Mouse (Mus musculus): ENCODE data around the gene Myadm.
A peak's percentile ranks its signal among the peaks of the same experiment; 100 is the strongest.
"Not testable (repeated sequence)": the region's sequence is repeated elsewhere in the genome, so short reads cannot be mapped to it uniquely, and the experiment has no call there.

Gene Myadm

DNA sequence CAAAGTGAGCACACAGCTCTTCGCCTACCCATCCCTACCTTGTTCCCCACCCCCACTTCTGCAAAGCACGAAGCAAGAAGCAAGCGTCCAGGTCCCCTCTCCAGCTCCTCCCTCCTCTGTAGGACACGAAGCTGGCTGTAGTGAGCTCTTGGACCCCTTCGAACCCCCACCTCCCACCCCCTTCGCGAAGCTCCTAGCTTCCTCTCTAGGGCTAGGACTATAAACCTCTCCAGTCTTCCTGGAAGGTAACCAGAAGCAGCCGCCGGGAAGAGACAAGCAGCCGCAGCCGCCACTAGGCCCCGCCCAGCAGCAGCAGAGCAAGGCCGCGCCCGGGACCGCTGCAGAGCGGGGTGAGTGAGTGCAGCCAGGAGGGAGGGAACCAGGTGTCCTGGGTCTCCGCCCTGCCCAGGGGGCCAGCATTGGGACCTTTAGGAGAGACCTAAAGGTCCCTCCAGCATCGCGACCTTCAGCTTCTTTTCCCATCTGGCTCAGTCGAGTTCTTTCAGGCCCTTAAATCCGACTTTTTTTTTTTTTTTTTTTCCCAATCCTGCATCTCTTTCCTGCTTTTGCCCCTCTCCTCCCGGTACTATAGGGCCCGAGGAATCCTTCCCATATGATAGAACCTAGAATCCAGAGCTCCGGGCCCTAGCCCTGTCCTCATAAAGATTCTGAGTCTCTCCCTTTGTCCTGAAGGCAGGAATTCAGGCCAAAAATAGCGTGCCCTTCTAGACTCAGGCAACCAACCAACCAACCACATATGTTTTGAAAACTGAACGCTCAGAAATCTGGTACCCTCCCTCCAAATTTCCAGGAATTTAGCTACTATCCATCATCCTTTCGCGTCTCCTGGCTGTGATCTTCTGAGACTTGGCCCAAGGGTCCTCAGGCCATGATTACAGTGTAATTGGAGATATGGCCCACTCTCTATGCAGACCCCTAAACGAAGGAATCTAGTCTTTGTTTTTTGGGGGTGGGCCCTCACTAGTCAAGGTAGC is at the start of gene Myadm, which contains the start of gene Prkcg:
Gene Myadm, plus strand, starts transcription at position 105 of the 995 bp plus-strand sequence.
Gene Prkcg, plus strand, starts transcription at position 204 of the 995 bp plus-strand sequence.
- peak; percentile 60 for DNase-seq (ENCODE audit: low read depth)

DNA sequence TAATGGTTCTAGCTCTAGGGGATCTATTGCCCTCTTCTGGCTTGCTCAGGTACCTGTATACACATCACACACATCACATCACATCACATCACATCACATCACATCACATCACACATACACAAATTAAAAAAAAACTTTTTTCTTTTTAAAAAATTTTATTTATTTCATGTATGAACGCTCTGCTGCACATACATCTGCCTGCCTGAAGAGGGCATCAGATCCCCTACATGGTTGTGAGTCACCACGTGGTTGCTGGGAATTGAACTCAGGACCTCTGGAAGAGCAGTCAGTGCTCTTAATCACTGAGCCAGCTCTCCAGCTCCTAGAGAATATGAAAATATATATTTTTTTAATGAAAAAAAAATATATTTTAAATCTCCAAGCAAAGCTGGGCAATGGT is 49.7 kb upstream of the Myadm start:
- DNase-seq (ENCODE audit: low read depth), result no peak

GRCm38 (mm10) chr7:3260701-3261100 is 28.2 kb upstream of the Myadm start:
- no peak for DNase-seq (ENCODE audit: low read depth)

DNA sequence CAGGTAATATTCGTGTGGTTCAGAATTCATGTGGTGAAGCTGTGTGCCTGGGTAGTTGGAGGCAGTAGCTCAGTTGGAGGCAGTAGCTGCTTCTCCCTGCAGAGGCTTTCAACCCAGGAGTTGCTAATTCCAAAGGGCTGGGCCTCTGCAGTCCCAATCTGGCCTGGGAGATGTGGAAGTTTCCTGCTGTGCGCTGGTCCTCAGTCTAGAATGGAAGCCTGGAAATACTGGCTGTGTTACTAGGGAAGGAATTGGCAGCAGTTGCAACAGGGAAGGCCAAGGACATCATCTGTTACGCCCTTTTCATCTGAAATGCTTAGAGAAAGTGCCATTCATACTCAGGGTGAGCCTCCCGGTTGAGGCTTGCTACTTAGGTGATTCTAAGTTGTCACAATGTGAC is 27.4 kb upstream of the Myadm start:
- DNase-seq (ENCODE audit: low read depth), result no peak

DNA sequence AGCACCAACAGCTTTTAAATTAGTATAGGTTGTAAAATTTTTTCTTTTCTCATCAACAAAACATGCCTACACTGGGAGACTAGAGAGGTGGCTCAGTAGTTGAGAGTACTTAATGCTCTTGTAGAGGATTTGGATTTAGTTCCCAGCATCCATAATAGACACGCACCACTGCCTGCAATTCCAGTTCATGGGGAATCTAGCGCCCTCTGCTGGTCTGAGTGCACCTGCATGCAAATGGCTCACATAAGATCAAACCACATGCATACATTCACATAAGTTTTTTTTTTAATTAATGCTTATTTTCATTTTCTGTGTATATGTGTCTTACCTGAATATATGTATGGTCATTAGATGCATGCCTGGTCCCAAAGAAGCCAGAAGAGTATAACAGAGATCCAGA is 26.1 kb upstream of the Myadm start:
- DNase-seq (ENCODE audit: low read depth), result peak; percentile 45

GRCm38 (mm10) chr7:3264390-3265022 is 24.4 kb upstream of the Myadm start:
- DNase-seq (ENCODE audit: low read depth), result no peak

GRCm38 (mm10) chr7:3265311-3265710 is 23.6 kb upstream of the Myadm start:
- DNase-seq (ENCODE audit: low read depth), result no peak

- DNase-seq (ENCODE audit: low read depth), result no peak
These were observed 21.6 kb upstream of the Myadm start for GRCm38 (mm10) chr7:3267261-3267660.

DNA sequence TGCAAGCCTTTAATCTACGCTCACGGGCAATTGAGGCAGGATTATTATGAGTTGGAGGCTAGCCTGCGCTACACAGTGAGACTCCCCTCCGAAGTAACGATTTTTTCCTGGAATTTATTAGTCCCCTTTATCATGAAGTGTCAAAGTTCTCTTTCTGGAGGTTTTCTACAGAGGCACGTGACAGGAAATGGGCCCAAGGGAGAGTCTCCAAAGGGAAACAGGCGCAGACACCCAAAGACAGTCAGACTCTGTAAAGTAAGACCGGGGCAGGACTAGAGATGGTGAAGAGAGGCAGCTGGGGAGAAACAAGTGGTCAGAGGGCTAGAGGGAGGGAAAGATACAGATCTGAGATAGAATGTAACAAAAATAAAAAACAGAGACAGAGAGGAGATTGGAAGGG is 21.0 kb upstream of the Myadm start:
- no peak for DNase-seq (ENCODE audit: low read depth)

GRCm38 (mm10) chr7:3268291-3268690 is 20.6 kb upstream of the Myadm start:
- DNase-seq (ENCODE audit: low read depth), result no peak

GRCm38 (mm10) chr7:3272206-3272605 is 16.7 kb upstream of the Myadm start:
- DNase-seq (ENCODE audit: low read depth), result no peak

GRCm38 (mm10) chr7:3275455-3276170 is 13.3 kb upstream of the Myadm start:
- no peak for DNase-seq (ENCODE audit: low read depth)

DNA sequence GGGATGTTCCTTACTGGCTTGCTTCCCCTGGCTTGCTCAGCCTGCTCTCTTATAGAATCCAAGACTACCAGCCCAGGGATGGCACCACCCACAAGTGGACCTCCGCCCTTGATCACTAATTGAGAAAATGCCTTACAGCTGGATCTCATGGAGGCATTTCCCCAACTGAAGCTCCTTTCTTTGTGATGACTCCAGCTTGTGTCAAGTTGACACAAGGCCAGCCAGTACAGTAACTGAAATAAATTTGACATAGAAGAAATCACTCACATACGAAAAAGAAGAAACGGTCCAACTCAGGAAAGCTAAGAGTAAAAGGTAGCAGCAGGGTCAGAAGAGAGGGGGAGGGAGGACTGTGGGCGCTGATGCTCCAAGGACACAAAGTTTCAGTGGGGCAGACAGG is 12.1 kb upstream of the Myadm start:
- not testable (repeated sequence) for DNase-seq (ENCODE audit: low read depth)

DNA sequence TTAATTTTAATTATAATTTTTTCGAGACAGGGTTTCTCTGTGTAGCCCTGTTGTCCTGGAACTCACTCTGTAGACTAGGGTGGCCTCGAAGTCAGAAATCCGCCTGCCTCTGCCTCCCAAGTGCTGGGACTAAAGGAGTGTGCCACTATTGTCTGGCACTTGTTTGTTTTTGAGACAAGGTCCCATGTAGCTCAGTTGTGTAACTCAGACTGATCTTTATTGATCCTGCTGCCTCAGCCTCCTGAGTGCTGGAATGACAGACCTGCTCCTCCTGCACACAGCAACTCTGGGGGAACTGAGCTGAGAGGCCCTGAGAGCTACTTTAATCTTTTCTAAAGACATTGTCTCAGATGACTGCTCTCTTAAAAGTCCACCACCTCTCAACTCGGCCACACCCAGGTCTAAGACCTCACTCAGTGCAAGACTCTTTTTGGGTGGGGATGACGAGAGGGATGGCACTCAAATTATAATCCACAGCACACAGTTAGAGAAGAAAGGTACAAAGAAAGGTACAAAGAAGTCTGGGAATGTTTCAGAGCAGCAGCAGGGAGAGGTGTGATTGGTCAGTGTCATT is 8.7 kb upstream of the Myadm start:
- no peak for DNase-seq (ENCODE audit: low read depth)

DNA sequence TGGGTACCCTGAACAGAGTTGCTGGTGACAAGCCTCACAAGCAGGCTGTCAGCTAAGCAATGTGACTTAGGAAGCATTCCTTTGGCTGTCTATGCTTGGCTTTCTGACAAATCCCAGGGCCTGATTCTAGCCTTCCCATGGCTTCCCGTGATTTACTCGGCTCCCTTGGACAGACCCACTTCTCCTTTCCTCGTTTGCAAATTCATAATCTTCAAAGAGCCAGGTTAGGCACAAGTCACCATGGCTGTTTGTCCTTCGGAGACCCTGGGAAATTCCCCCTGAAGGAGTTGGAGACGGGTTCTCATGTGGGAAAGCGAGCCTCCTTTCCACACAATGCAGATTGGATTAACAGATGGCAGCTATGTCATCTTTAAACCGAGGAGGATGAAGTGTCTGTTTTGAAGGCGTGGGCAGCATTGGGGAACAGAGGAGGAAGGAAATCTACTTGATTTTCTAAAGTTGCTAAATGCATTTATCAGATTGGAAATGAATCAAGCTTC is 8.2 kb upstream of the Myadm start:
- DNase-seq (ENCODE audit: low read depth), result no peak

GRCm38 (mm10) chr7:3281741-3282140 is 7.1 kb upstream of the Myadm start:
- no peak for DNase-seq (ENCODE audit: low read depth)

- no peak for DNase-seq (ENCODE audit: low read depth)
These were observed 5.6 kb upstream of the Myadm start for GRCm38 (mm10) chr7:3283081-3283875.

DNA sequence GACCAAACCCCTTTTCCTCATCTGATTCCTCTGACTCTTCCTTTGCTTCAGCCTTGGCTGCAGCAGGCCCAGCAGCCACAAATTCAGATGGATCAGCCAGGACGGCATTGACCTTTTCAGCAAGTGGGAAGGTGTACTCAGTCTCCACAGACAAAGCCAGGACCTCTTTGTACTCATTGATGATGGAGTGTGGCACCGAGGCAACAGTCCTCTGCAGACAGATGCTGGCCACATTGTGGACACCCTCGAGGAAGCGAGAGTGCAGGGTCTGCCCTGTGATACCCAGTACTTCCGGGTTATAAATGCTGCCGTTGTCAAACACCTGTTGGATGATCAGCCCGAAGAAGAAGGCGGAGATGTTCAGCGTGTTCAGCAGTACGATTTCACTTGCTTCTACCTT is 4.3 kb upstream of the Myadm start:
- no peak for DNase-seq (ENCODE audit: low read depth)

GRCm38 (mm10) chr7:3286036-3286435 is 2.8 kb upstream of the Myadm start:
- DNase-seq (ENCODE audit: low read depth), result no peak

DNA sequence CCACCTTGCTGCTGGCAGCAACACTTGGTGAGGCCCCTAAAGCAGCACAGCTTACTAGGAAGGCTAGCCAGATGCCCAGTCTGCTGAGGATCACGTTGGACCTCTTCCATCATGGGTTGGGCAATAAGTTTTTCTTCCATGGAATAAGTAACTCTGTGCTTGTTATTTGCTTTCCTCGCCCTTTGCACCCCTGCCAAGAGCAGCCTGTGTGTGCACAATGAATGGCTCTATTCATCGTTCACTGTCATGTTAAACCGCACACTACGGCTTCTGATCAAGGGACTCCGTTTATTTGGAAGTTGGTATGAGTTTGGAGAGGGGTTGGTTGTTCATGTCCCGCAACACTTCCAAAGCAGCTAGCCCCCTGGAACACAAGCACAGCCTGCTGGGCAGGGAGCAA is 1.7 kb upstream of the Myadm start:
- DNase-seq (ENCODE audit: low read depth), result no peak
